Mouse (Mus musculus) ES-E14 (cell line): ENCODE data around the gene Dapk1. TPM values are rescaled to one million over a fixed set of nuclear protein-coding genes. Genes with fewer than 3 reads are reported as not detected.

Experiments
- DNase-seq: peaks from one replicate; pipeline ENCODE4 v3.0.0-alpha.2; 2013; ENCODE audit warnings: low read depth, low spot score
- H3K27ac ChIP-seq: 2 replicates; pipeline ENCODE4 v1.5.1; 2012; ENCODE audit warnings: low read depth, mild to moderate bottlenecking, low read length, moderate library complexity, mixed read lengths; ENCODE audit not compliant: poor library complexity, insufficient read depth, severe bottlenecking
- H3K36me3 ChIP-seq: 2 replicates; pipeline ENCODE4 v1.6.1; 2012; ENCODE audit warnings: mild to moderate bottlenecking, low read length, moderate library complexity, mixed read lengths; ENCODE audit not compliant: control insufficient read depth, poor library complexity, insufficient read depth, severe bottlenecking
- H3K4me1 ChIP-seq, 2 experiments: fragments of 150-350 bp in 1 of 2; sonication (generic) in 1 of 2; 2 replicates each; pipeline ENCODE4 v1.6.1; 2012; ENCODE audit warnings: low read length in 2 of 2, mild to moderate bottlenecking in 1 of 2, mixed read lengths in 1 of 2; ENCODE audit not compliant: control insufficient read depth in 2 of 2, insufficient read depth in 2 of 2, poor library complexity in 1 of 2
- H3K4me3 ChIP-seq, 2 experiments: fragments of 150-350 bp in 1 of 2; sonication (generic) in 1 of 2; 2 replicates each; pipeline ENCODE4 v1.5.1; 2012; ENCODE audit warnings: low read length in 2 of 2, low read depth in 1 of 2, mild to moderate bottlenecking in 1 of 2, mixed read lengths in 1 of 2; ENCODE audit not compliant: insufficient read depth in 1 of 2, poor library complexity in 1 of 2, severe bottlenecking in 1 of 2
- H3K9ac ChIP-seq: 2 replicates; pipeline ENCODE4 v1.6.1; 2012; ENCODE audit warnings: low read depth, mild to moderate bottlenecking, low read length, mixed read lengths; ENCODE audit not compliant: poor library complexity, insufficient read depth, severe bottlenecking
- H3K9me3 ChIP-seq: fragments of 150-350 bp; sonication (generic); 2 replicates; pipeline ENCODE4 v1.6.1; 2012; ENCODE audit warnings: low read depth, mild to moderate bottlenecking, low read length; ENCODE audit not compliant: control insufficient read depth, insufficient read depth
- CHD2 ChIP-seq: IDR thresholded peaks from 2 replicates; pipeline ENCODE4 v1.6.1; 2014; ENCODE audit warnings: mild to moderate bottlenecking, low read depth, low read length, inconsistent platforms
- HCFC1 ChIP-seq: IDR thresholded peaks from 2 replicates; pipeline ENCODE4 v1.6.1; 2012; ENCODE audit warnings: low read length, inconsistent platforms, borderline replicate concordance; ENCODE audit not compliant: insufficient read depth
- MAFK ChIP-seq: IDR thresholded peaks from 2 replicates; pipeline ENCODE4 v1.6.1; 2014; ENCODE audit warnings: mild to moderate bottlenecking, low read depth, low read length, inconsistent platforms; ENCODE audit not compliant: insufficient read depth
- ZC3H11A ChIP-seq: IDR thresholded peaks from 2 replicates; pipeline ENCODE4 v1.6.1; 2012; ENCODE audit warnings: low read depth, mild to moderate bottlenecking, inconsistent platforms, low read length, borderline replicate concordance
- ZNF384 ChIP-seq: IDR thresholded peaks from 2 replicates; pipeline ENCODE4 v1.6.1; 2012; ENCODE audit warnings: low read depth, low read length, inconsistent platforms
- in situ Hi-C, 2 experiments: fragments of 600-800 bp; cut with MboI; formaldehyde crosslinking; loops; one replicate each; pipeline ENCODE4 v1.15.1; 2025; ENCODE audit warnings: low sequenced_read_pairs in 2 of 2, inconsistent platforms in 1 of 2; ENCODE audit not compliant: unreplicated experiment in 2 of 2
- total RNA-seq: library from RNA; depleted of rRNA; stranded (reverse); fragments of 300-350 nt; gene quantifications from 2 replicates; pipeline ENCODE4 v1.2.3, GENCODE M21; 2012

The Dapk1 gene
- total RNA-seq, 1 experiment = 18.2 TPM

DNA sequence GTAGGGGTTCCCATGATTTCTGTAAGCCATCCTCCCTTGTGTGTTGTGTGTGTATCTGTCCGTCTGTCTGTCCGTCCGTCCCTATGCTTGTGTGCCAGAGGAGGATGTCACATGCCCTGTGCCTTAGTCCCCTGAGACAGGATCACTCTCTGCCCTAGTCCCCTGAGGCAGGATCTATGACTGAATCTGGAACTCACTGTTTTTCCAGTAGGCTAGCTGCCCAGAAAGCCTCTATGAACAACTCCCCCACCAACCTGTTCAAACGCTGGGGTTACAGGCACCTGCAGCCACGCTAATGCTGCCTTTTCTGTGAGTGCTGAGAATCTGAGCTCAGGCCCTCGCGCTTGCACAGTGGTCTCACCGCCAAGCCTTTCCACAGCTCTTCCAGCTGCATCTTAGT lies 83.1 kb downstream of the Dapk1 start:
- no peak for TF ChIP-seq HCFC1
- TF ChIP-seq ZNF384 = no peak
- no peak for TF ChIP-seq ZC3H11A
- TF ChIP-seq CHD2 = no peak
- no peak for TF ChIP-seq MAFK
- H3K27ac ChIP-seq = no peak overlapping the region
- no peak overlapping the region for H3K9ac ChIP-seq
- no peak overlapping the region for H3K4me3 ChIP-seq
- H3K9me3 ChIP-seq = no peaks in the 10 kb centered on the region
- DNase-seq = no peak
- no peaks in the 10 kb centered on the region for H3K4me1 ChIP-seq
- H3K36me3 ChIP-seq = peaks cover 2% of the 10 kb centered on the region; the same call in 1 of the 2 replicates
- in situ Hi-C loops = no loop called here

DNA sequence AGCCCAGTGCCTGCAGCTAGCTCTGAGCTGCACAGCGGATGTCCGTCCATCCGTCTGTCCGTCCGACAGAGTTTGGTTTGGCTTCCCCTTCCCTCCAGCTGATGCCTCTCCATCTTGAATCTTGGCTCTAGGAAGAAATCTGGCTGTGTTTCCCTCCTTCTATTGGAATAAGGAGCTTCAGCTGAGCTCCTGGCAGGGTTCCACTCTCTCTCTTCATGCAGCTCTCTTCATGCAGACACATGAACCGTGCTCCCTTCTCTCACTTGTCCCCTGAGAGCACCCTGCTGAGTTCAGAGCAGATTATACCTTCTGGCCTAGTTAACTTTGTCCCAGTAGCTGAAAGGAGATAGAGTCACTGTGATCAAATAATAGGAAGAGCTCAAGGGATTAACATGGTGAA lies 83.5 kb downstream of the Dapk1 start:
- DNase-seq = no peak
- H3K27ac ChIP-seq = no peak overlapping the region
- no peak overlapping the region for H3K4me3 ChIP-seq
- H3K9me3 ChIP-seq = no peaks in the 10 kb centered on the region
- H3K9ac ChIP-seq = no peak overlapping the region
- in situ Hi-C loops = no loop called here
- H3K36me3 ChIP-seq = peaks cover 2% of the 10 kb centered on the region; the same call in 1 of the 2 replicates
- H3K4me1 ChIP-seq = no peaks in the 10 kb centered on the region
- TF ChIP-seq MAFK (no peak), ZNF384 (no peak), HCFC1 (no peak), CHD2 (no peak), ZC3H11A (no peak)

DNA sequence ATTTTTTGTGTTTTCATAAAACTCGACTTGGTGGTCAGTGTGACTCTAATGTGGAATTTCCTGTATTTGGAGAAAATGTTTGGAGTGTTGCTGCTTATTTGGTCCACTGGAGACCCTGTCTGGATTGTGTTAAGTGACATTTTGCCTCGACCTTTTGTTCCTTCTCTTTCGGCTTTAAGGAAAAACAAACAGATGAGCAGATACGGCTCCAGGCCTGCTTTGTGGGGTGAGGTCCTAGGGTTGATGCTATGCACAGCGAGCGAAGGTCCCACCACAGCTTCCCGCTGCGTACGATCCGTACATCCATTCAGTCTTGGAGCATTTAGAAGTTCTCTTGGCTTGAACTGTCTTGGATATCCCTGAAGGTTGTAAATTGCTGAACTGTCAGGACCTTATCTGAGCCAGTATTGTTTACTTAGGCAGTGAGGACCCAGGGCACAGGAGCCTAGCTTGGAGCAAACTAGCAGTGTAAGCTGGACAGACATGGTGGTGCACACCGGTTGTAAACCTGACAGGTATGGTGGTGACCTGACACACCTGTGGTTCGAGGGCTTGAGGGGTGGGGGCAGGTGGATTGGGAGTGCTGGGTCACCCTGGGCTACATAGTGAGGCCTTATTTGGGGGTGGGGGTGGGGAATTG lies 84.4 kb downstream of the Dapk1 start:
- no peaks in the 10 kb centered on the region for H3K9me3 ChIP-seq
- H3K9ac ChIP-seq = no peak overlapping the region
- TF ChIP-seq CHD2 = no peak
- no peak for DNase-seq
- H3K36me3 ChIP-seq = peaks cover 2% of the 10 kb centered on the region; the same call in 1 of the 2 replicates
- no peak overlapping the region for H3K27ac ChIP-seq
- H3K4me1 ChIP-seq = no peaks in the 10 kb centered on the region
- in situ Hi-C loops = no loop called here
- H3K4me3 ChIP-seq = no peak overlapping the region

DNA sequence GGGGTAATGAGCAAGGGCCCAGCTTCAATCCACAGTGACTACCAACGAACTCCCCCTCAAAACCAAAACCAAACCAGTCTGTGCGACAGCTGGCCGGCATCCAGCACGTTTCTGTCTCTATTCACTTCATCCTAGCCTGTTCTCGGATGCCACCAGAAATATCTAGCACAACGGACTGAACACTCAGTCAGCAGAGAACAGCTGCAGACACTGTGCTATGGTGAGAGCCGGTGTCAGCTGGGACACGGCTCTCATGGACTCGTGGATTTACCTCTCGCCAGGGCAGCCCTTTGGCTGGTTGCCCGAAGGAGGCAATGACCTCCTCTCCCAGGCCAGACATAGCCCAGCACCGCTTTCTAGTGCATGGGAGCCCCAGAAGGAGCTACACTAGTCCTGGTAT lies 85.2 kb downstream of the Dapk1 start:
- no peak for DNase-seq
- Histone ChIP-seq H3K9me3 (no peaks in the 10 kb centered on the region), H3K4me1 (no peaks in the 10 kb centered on the region), H3K4me3 (no peak overlapping the region), H3K27ac (no peak overlapping the region), H3K9ac (no peak overlapping the region), H3K36me3 (peaks cover 2% of the 10 kb centered on the region; the same call in 1 of the 2 replicates)
- TF ChIP-seq ZNF384 (no peak), HCFC1 (no peak), CHD2 (no peak), MAFK (no peak), ZC3H11A (no peak)
- in situ Hi-C loops = no loop called here

DNA sequence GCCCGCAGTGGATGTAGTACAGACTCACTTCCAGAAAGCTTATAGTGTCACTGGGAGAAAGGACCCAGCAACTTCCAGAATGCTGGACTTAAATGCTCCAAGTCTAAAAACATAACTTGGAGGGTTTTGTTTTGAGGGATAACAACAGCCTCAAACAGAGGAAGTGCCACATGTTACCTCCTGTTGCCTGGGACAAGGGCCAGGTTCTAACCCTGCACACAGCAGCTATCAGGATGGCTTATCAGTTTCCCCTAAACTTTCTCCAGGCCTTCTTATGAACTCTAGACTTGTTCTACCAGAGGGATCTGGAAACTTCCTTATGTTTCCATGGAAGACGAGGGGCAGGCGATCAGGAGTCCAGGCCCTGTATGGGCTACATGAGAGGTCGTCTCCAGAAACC lies 85.7 kb downstream of the Dapk1 start:
- H3K9me3 ChIP-seq = no peaks in the 10 kb centered on the region
- peaks cover 2% of the 10 kb centered on the region; the same call in 1 of the 2 replicates for H3K36me3 ChIP-seq
- no peaks in the 10 kb centered on the region for H3K4me1 ChIP-seq
- in situ Hi-C loops = no loop called here
- TF ChIP-seq HCFC1 (no peak), CHD2 (no peak), ZC3H11A (no peak), MAFK (no peak), ZNF384 (no peak)
- no peak overlapping the region for H3K4me3 ChIP-seq
- no peak for DNase-seq
- H3K9ac ChIP-seq = no peak overlapping the region
- H3K27ac ChIP-seq = no peak overlapping the region
